Mouse (Mus musculus) megakaryocyte-erythroid progenitor cell, adult 5 weeks (primary cell): Measurements from ENCODE around the gene Olfr370. TPM values are rescaled to one million over a fixed set of nuclear protein-coding genes. Genes with fewer than 3 reads are reported as not detected.

ENCODE experiments used
- polyA plus RNA-seq: library from polyadenylated mRNA; stranded (reverse); fragments of >175 nt; gene quantifications from 2 replicates; pipeline ENCODE4 v1.2.3, GENCODE M21; 2012

Olfr370 gene
- not detected in 2 replicates for polyA plus RNA-seq

DNA sequence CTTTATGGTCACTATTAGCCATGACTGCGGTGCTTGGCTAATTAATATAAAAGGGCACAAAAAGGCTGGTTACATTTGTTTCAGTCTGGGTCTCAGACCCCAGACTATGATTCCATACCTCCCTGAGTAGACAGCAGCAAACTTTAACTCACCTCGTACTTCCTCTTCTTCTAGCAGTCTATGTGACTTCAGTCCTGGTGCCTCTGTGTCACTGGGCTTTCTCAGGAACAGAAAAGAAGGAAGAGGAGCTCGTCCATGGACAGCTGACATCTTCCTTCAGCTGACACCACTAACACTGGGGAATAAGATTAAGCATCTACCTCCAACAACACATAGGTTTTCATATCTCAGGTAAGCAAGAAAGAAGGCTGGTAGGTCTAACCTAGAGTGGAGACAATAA lies at the start of gene Olfr370:
Olfr370 (plus strand) TSS at position 45 of the 400 bp plus-strand sequence.

DNA sequence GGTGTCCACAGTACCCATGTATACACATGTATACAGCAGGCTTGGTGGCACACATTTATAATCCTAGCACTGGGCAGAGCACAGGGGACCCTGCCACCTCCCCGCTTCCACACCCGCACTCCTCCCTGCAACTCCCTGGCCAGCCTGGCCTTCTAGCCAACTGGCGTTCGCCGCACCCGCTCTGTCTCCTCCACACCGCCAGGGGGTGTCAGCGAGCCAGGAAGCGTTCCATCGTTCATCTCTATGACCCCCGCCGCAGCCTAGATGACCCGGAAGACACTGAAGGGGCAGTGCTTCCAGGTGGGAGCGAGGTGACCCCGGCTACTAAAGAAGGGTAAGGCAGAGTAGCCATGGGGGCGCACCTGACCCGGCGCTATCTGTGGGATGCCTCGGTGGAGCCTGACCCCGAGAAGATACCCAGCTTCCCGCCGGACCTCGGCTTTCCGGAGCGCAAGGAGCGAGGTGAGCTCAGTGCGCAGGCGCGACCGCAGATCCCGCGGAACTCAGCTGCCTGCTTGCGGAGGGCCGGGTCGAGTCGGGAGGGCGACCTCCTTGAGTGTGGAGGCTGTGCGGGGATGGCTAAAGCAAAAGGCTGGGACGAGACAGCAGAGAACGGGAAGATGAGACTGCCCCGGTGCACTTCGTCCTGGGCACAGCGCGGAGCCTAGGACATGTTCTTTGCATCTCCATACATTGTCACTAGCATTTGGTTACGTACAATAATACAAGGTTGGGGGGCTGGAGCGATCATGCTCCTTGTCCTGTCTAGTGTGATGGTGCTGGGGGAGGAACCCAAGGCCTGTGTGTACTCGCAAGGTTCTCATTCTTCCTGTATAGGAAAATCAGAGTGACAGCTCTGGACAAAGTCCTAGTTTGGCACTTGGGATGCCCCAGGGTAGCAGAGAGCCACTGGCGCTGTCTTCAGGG lies 31.2 kb downstream of the Olfr370 start, which contains the start of gene Ndufb7:
Ndufb7 (plus strand) TSS at position 203 of the 927 bp plus-strand sequence.

Other genes starting within 250 kb of the Olfr370 start
- not detected in 2 replicates for gene Ucp1, start 245.4 kb upstream of the Olfr370 start, polyA plus RNA-seq
- gene Elmod2, start 203.3 kb upstream of the Olfr370 start, polyA plus RNA-seq, result 0.16 and 0.36 TPM in 2 replicates
- not detected in 2 replicates for gene Mgat4d, start 187.3 kb upstream of the Olfr370 start, polyA plus RNA-seq
- gene Clgn, start 145.9 kb upstream of the Olfr370 start, polyA plus RNA-seq, result 0.06 TPM in 1 of 2 replicates, not detected in the other
- 7.6 and 9.0 TPM in 2 replicates for gene Scoc, start 77.4 kb upstream of the Olfr370 start, polyA plus RNA-seq
- 459 and 524 TPM in 2 replicates for gene Ndufb7, start 30.9 kb downstream of the Olfr370 start, polyA plus RNA-seq
- 417 and 426 TPM in 2 replicates for gene Tecr, start 72.2 kb downstream of the Olfr370 start, polyA plus RNA-seq
- 141 and 217 TPM in 2 replicates for gene Dnajb1, start 72.4 kb downstream of the Olfr370 start, polyA plus RNA-seq
- gene Gipc1, start 116.9 kb downstream of the Olfr370 start, polyA plus RNA-seq, result 107 and 120 TPM in 2 replicates
- gene Ptger1, start 130.9 kb downstream of the Olfr370 start, polyA plus RNA-seq, result 0.29 and 0.31 TPM in 2 replicates
- gene Pkn1, start 163.4 kb downstream of the Olfr370 start, polyA plus RNA-seq, result 135 and 146 TPM in 2 replicates
- 46.6 and 55.5 TPM in 2 replicates for gene Ddx39, start 179.4 kb downstream of the Olfr370 start, polyA plus RNA-seq
- 53.2 and 59.7 TPM in 2 replicates for gene Adgre5, start 205.5 kb downstream of the Olfr370 start, polyA plus RNA-seq